Mouse (Mus musculus) adipocyte (in vitro differentiated cells): ENCODE data around the gene Prdx2.

ENCODE experiments used
- DNase-seq: peaks from one replicate; pipeline ENCODE4 v3.0.0-alpha.2; 2016; ENCODE audit warnings: low spot score

Prdx2 gene

GRCm38 (mm10) chr8:84947241-84947545 is 22.2 kb upstream of the Prdx2 start:
- DNase-seq: peak; percentile 74

- DNase-seq: no peak
Measured at GRCm38 (mm10) chr8:84949753-84950152, 19.6 kb upstream of the Prdx2 start.

- DNase-seq: no peak
Measured at GRCm38 (mm10) chr8:84952612-84953255, 16.7 kb upstream of the Prdx2 start.

- peak; percentile 78 for DNase-seq
Measured at GRCm38 (mm10) chr8:84956768-84957167, 12.6 kb upstream of the Prdx2 start.

GRCm38 (mm10) chr8:84959811-84960210 is 9.6 kb upstream of the Prdx2 start:
- peak; percentile 96 for DNase-seq

GRCm38 (mm10) chr8:84963952-84964351 is 5.4 kb upstream of the Prdx2 start:
- no peak for DNase-seq

DNA sequence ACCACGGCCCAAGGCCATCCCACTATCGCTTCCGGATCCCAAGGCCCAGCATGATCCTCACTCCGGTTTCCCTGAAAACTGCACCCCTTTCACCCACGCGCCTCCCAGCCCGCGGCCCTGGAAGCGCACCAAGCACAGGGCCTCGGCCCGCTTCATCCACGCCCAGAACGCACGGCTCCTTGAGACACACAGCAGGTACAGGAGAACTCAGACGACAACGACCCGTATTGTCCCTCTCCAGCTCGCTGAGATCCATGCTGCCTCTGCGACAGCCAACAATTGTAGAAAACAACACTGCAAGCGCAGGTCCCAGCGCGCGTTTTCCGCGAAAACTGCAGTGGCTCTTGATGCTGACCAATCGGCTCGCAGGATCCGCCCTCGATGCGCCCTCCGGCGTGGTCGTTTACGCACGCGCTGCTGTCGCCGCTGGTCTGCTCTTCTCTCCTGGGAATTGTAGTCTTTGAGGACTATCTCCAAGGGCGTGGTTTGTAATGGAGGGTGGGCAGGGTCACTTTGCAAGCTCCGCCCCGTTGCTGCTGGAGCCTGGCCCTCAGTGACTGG is 3.6 kb upstream of the Prdx2 start:
- DNase-seq: peak; percentile 97

- no peak for DNase-seq
Measured at GRCm38 (mm10) chr8:84966603-84967002, 2.8 kb upstream of the Prdx2 start.

DNA sequence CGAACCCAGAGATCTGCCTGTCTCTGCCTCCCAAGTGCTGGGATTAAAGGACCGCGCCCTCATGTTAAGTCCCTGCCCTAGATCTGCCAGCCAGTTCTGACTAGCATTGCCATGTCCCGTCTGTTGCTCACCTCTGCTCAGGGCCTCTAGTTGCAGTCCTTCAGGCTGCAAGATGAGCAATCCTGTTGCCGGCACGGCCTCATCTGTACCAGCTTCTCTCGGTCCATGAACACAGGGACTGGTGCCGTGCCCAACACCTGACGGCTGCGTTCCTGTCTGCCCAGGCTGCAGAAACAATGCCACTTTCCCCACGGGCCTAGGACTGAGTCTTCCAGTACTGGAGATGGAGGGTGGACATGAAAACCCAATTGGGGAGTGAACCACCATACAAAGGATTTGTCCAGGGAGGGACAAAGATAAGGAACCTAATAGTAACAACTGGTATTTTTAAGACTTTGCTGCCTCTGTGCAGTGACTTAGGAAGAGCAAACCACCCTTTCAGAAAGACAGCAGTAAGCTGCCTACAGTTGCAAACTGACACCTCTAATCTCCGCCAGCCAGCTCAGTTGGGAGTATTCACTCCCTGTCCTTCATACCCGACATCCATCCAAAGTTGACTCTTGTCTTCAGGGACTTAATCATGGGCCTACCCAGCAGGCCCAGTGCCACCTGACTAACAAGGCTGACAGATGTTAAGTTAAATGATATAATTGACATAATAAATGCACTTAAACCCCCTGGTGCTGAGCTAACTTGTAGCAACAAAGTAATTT is 1.7 kb upstream of the Prdx2 start:
- no peak for DNase-seq

- peak; percentile 59 for DNase-seq
Measured at GRCm38 (mm10) chr8:84968650-84969049, 737 bp upstream of the Prdx2 start.

GRCm38 (mm10) chr8:84970135-84970790 is 876 bp downstream of the Prdx2 start:
- no peak for DNase-seq

DNA sequence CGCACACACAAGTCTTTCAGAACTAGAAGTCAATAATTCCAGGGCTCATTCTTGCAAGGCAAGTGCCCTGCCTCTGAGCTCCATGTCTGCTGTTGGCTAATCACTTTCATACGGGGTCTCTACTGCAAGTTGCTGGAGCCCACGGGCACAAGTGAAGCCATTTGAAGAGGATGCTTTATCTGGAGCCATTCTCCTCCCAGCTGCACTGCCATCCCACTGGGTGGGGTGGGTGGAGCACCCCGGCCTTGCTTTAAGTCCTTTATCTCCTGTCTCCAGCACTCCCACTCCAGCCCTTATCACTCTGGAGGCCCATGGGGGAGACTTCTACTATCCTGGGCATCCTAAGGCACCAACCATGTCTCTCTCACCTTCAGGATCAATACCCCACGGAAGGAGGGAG is 1.5 kb downstream of the Prdx2 start:
- DNase-seq: no peak

GRCm38 (mm10) chr8:84973079-84973478 is 3.7 kb downstream of the Prdx2 start:
- peak; percentile 78 for DNase-seq

GRCm38 (mm10) chr8:84973803-84974542 is 4.6 kb downstream of the Prdx2 start:
- DNase-seq: peak; percentile 94

DNA sequence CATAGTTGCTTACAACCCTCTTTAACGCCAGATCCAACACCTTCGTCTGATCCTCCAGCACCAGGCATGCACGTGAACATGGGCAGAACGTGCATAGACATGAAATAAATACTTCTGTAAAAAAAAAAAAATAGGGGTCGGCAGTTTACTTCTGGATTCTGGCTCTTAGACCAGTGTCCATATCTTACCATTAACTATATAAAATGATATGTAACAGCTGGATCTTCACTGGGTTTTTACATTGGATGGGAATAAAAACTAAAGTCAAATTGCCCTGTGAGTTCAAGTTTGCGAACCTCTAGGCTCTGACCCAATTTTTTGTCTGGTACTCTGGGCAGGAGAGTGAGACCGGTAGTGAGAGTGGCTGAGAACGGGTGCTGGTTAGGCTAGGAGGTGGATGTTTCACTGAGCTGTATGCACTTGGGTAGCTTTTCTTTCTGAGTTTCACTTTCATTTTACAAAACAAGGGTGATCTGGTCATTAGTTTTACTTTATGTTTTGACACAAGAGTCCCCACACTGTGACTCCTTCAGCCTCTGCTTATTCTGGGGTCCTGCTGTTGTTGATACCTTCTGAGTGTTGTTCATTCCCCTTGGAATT is 5.3 kb downstream of the Prdx2 start:
- DNase-seq: peak; percentile 52

- DNase-seq: peak; percentile 75
Measured at GRCm38 (mm10) chr8:84975434-84975833, 6.0 kb downstream of the Prdx2 start.

- DNase-seq: peak; percentile 97
Measured at GRCm38 (mm10) chr8:84976031-84976762, 6.8 kb downstream of the Prdx2 start.

GRCm38 (mm10) chr8:84976763-84977434 is 7.5 kb downstream of the Prdx2 start:
- DNase-seq: peak; percentile 75

GRCm38 (mm10) chr8:84977435-84978247 is 8.3 kb downstream of the Prdx2 start:
- peak; percentile 44 for DNase-seq
